Mouse (Mus musculus): ENCODE measurements at regions not wholly inside any gene's neighbourhood (a gene's known extent, or its start where the extent isn't known, plus 50 kb on each side); places are given as distances from the start of the nearest gene placed in this dataset.

GRCm38 (mm10) chr7:40398266-40398665 is 499.9 kb upstream of the Vstm2b start:
- Histone ChIP-seq H3K9ac (replicated peaks) (no peak overlapping the region), H3K4me2 (ENCODE audit: low read depth, low read length) (no peak overlapping the region), H3K36me3 (replicated peaks; ENCODE audit: insufficient read depth, low read length) (no peaks in the 10 kb centered on the region), H3K27me3 (ENCODE audit: insufficient read depth, low read length) (no peaks in the 10 kb centered on the region), H3K4me1 (ENCODE audit: insufficient read depth) (no peaks in the 10 kb centered on the region), H3K4me3 (ENCODE audit: low read depth, low read length) (no peak overlapping the region), H3K27ac (ENCODE audit: low read depth) (no peak overlapping the region), H3K9me3 (ENCODE audit: low read length) (no peaks in the 10 kb centered on the region)
- ATAC-seq (no peak), DNase-seq (no peak)
- no peak for TF ChIP-seq CTCF (IDR thresholded peaks at IDR 0.05; ENCODE audit: low read depth)
- TF ChIP-seq EP300 (IDR thresholded peaks at IDR 0.05; ENCODE audit: low read depth): no peak
- 66% methylated on average over 5 of the region's 5 CpGs for WGBS (ENCODE audit: insufficient replicate concordance)

GRCm38 (mm10) chr7:40419332-40419731 is 478.8 kb upstream of the Vstm2b start:
- WGBS (ENCODE audit: insufficient replicate concordance): 62% methylated on average over 2 of the region's 2 CpGs
- no peaks in the 10 kb centered on the region for H3K4me1 ChIP-seq (ENCODE audit: insufficient read depth)
- H3K9ac ChIP-seq (replicated peaks): no peak overlapping the region
- no peaks in the 10 kb centered on the region for H3K36me3 ChIP-seq (replicated peaks; ENCODE audit: insufficient read depth, low read length)
- no peaks in the 10 kb centered on the region for H3K9me3 ChIP-seq (ENCODE audit: low read length)
- no peak for ATAC-seq
- H3K4me3 ChIP-seq (ENCODE audit: low read depth, low read length): no peak overlapping the region
- no peak for DNase-seq
- no peaks in the 10 kb centered on the region for H3K27me3 ChIP-seq (ENCODE audit: insufficient read depth, low read length)
- no peak overlapping the region for H3K4me2 ChIP-seq (ENCODE audit: low read depth, low read length)
- no peak for TF ChIP-seq CTCF (IDR thresholded peaks at IDR 0.05; ENCODE audit: low read depth)
- no peak for TF ChIP-seq EP300 (IDR thresholded peaks at IDR 0.05; ENCODE audit: low read depth)
- no peak overlapping the region for H3K27ac ChIP-seq (ENCODE audit: low read depth)

GRCm38 (mm10) chr7:40422125-40422524 is 476.0 kb upstream of the Vstm2b start:
- Histone ChIP-seq H3K4me1 (ENCODE audit: insufficient read depth) (no peaks in the 10 kb centered on the region), H3K4me2 (ENCODE audit: low read depth, low read length) (no peak overlapping the region), H3K27me3 (ENCODE audit: insufficient read depth, low read length) (no peaks in the 10 kb centered on the region), H3K36me3 (replicated peaks; ENCODE audit: insufficient read depth, low read length) (no peaks in the 10 kb centered on the region), H3K27ac (ENCODE audit: low read depth) (no peak overlapping the region), H3K4me3 (ENCODE audit: low read depth, low read length) (no peak overlapping the region), H3K9me3 (ENCODE audit: low read length) (no peaks in the 10 kb centered on the region), H3K9ac (replicated peaks) (no peak overlapping the region)
- DNase-seq (no peak), ATAC-seq (no peak)
- WGBS (ENCODE audit: insufficient replicate concordance): 67% methylated on average over 4 of the region's 4 CpGs
- TF ChIP-seq EP300 (IDR thresholded peaks at IDR 0.05; ENCODE audit: low read depth): no peak
- TF ChIP-seq CTCF (IDR thresholded peaks at IDR 0.05; ENCODE audit: low read depth): no peak

- Histone ChIP-seq H3K4me1 (ENCODE audit: insufficient read depth) (no peaks in the 10 kb centered on the region), H3K4me3 (ENCODE audit: low read depth, low read length) (no peak overlapping the region), H3K27me3 (ENCODE audit: insufficient read depth, low read length) (no peaks in the 10 kb centered on the region), H3K4me2 (ENCODE audit: low read depth, low read length) (no peak overlapping the region), H3K9ac (replicated peaks) (no peak overlapping the region), H3K36me3 (replicated peaks; ENCODE audit: insufficient read depth, low read length) (no peaks in the 10 kb centered on the region), H3K27ac (ENCODE audit: low read depth) (no peak overlapping the region), H3K9me3 (ENCODE audit: low read length) (no peaks in the 10 kb centered on the region)
- no peak for ATAC-seq
- TF ChIP-seq EP300 (IDR thresholded peaks at IDR 0.05; ENCODE audit: low read depth) (no peak), CTCF (IDR thresholded peaks at IDR 0.05; ENCODE audit: low read depth) (no peak)
- WGBS (ENCODE audit: insufficient replicate concordance): 60% methylated on average over 2 of the region's 2 CpGs
- DNase-seq: no peak
These were observed 468.7 kb upstream of the Vstm2b start for GRCm38 (mm10) chr7:40429416-40429815.

- no peak for ATAC-seq
- Histone ChIP-seq H3K4me1 (ENCODE audit: insufficient read depth) (no peaks in the 10 kb centered on the region), H3K9me3 (ENCODE audit: low read length) (no peaks in the 10 kb centered on the region), H3K27me3 (ENCODE audit: insufficient read depth, low read length) (no peaks in the 10 kb centered on the region), H3K27ac (ENCODE audit: low read depth) (no peak overlapping the region), H3K36me3 (replicated peaks; ENCODE audit: insufficient read depth, low read length) (no peaks in the 10 kb centered on the region), H3K9ac (replicated peaks) (no peak overlapping the region), H3K4me2 (ENCODE audit: low read depth, low read length) (no peak overlapping the region), H3K4me3 (ENCODE audit: low read depth, low read length) (no peak overlapping the region)
- DNase-seq: no peak
- WGBS (ENCODE audit: insufficient replicate concordance): 56% methylated on average over 2 of the region's 2 CpGs
- TF ChIP-seq CTCF (IDR thresholded peaks at IDR 0.05; ENCODE audit: low read depth) (no peak), EP300 (IDR thresholded peaks at IDR 0.05; ENCODE audit: low read depth) (no peak)
These were observed 464.2 kb upstream of the Vstm2b start for GRCm38 (mm10) chr7:40433906-40434305.

GRCm38 (mm10) chr7:40441128-40441527 is 457.0 kb upstream of the Vstm2b start:
- Histone ChIP-seq H3K27me3 (ENCODE audit: insufficient read depth, low read length) (no peaks in the 10 kb centered on the region), H3K36me3 (replicated peaks; ENCODE audit: insufficient read depth, low read length) (no peaks in the 10 kb centered on the region), H3K4me1 (ENCODE audit: insufficient read depth) (no peaks in the 10 kb centered on the region), H3K4me2 (ENCODE audit: low read depth, low read length) (no peak overlapping the region), H3K9me3 (ENCODE audit: low read length) (no peaks in the 10 kb centered on the region), H3K27ac (ENCODE audit: low read depth) (no peak overlapping the region), H3K9ac (replicated peaks) (no peak overlapping the region), H3K4me3 (ENCODE audit: low read depth, low read length) (no peak overlapping the region)
- no peak for DNase-seq
- no peak for ATAC-seq
- TF ChIP-seq EP300 (IDR thresholded peaks at IDR 0.05; ENCODE audit: low read depth): no peak
- no peak for TF ChIP-seq CTCF (IDR thresholded peaks at IDR 0.05; ENCODE audit: low read depth)
- 41% methylated on average over 1 of the region's 1 CpGs for WGBS (ENCODE audit: insufficient replicate concordance)

- Histone ChIP-seq H3K27me3 (ENCODE audit: insufficient read depth, low read length) (no peaks in the 10 kb centered on the region), H3K4me1 (ENCODE audit: insufficient read depth) (no peaks in the 10 kb centered on the region), H3K9me3 (ENCODE audit: low read length) (no peaks in the 10 kb centered on the region), H3K4me3 (ENCODE audit: low read depth, low read length) (no peak overlapping the region), H3K4me2 (ENCODE audit: low read depth, low read length) (no peak overlapping the region), H3K27ac (ENCODE audit: low read depth) (no peak overlapping the region), H3K9ac (replicated peaks) (no peak overlapping the region), H3K36me3 (replicated peaks; ENCODE audit: insufficient read depth, low read length) (no peaks in the 10 kb centered on the region)
- TF ChIP-seq CTCF (IDR thresholded peaks at IDR 0.05; ENCODE audit: low read depth): no peak
- no peak for TF ChIP-seq EP300 (IDR thresholded peaks at IDR 0.05; ENCODE audit: low read depth)
- ATAC-seq (no peak), DNase-seq (no peak)
- 70% methylated on average over 3 of the region's 3 CpGs for WGBS (ENCODE audit: insufficient replicate concordance)
These were observed 456.3 kb upstream of the Vstm2b start for GRCm38 (mm10) chr7:40441786-40442185.

Measured in liver, postnatal 0 days (tissue).